Mouse (Mus musculus) C2C12 (cell line): ENCODE measurements around the gene Nop58. TPM values are rescaled to one million over a fixed set of nuclear protein-coding genes. Genes with fewer than 3 reads are reported as not detected.
"Not testable (repeated sequence)": the region's sequence is repeated elsewhere in the genome, so short reads cannot be mapped to it uniquely, and the experiment has no call there.

Source experiments
- H3K27me3 ChIP-seq: one replicate; pipeline ENCODE4 v1.6.1; 2011; ENCODE audit not compliant: control insufficient read depth, insufficient read depth, insufficient read length
- H3K36me3 ChIP-seq: one replicate; pipeline ENCODE4 v1.6.1; 2011; ENCODE audit not compliant: control insufficient read depth, insufficient read depth
- H3K4me3 ChIP-seq: one replicate; pipeline ENCODE4 v1.5.1; 2011; ENCODE audit warnings: mild to moderate bottlenecking, control low read depth; ENCODE audit not compliant: poor library complexity, insufficient read depth, severe bottlenecking
- H3K79me2 ChIP-seq: one replicate; pipeline ENCODE4 v1.6.1; 2011; ENCODE audit not compliant: control insufficient read depth, insufficient read depth
- H3K79me3 ChIP-seq: one replicate; pipeline ENCODE4 v1.6.1; 2011; ENCODE audit warnings: low read depth, control low read depth
- H3ac ChIP-seq: one replicate; pipeline ENCODE3; 2011; ENCODE audit warnings: low read depth; ENCODE audit not compliant: control insufficient read depth, insufficient read length
- CEBPB ChIP-seq: IDR thresholded peaks from one replicate; pipeline ENCODE4 v1.6.1; 2011; ENCODE audit warnings: low read depth, mild to moderate bottlenecking, control low read depth, moderate library complexity
- CTCF ChIP-seq: IDR thresholded peaks from one replicate; pipeline ENCODE4 v1.5.1; 2011; ENCODE audit not compliant: control insufficient read depth, insufficient read depth, insufficient read length
- FOSL1 ChIP-seq: IDR thresholded peaks from one replicate; pipeline ENCODE4 v1.8.0; 2011; ENCODE audit warnings: mild to moderate bottlenecking, low read length; ENCODE audit not compliant: poor library complexity, insufficient read depth, severe bottlenecking
- MAX ChIP-seq: IDR thresholded peaks from one replicate; pipeline ENCODE4 v1.6.1; 2011; ENCODE audit warnings: mild to moderate bottlenecking, control low read depth
- MYOD1 ChIP-seq: IDR thresholded peaks from one replicate; pipeline ENCODE4 v1.6.1; 2011; ENCODE audit warnings: low read depth; ENCODE audit not compliant: control insufficient read depth, insufficient read length
- MYOG ChIP-seq: IDR thresholded peaks from one replicate; pipeline ENCODE4 v1.6.1; 2011; ENCODE audit not compliant: control insufficient read depth, insufficient read length; ENCODE audit errors: extremely low read depth
- USF1 ChIP-seq: IDR thresholded peaks from one replicate; pipeline ENCODE4 v1.6.1; 2011; ENCODE audit warnings: low read depth, mild to moderate bottlenecking, control low read depth, moderate library complexity
- polyA plus RNA-seq: library from polyadenylated mRNA; unstranded; fragments of >200 nt; fragmentation: generic; extraction: Trizol; gene quantifications from one replicate; pipeline ENCODE4 v1.2.1, GENCODE M21; 2012; ENCODE audit warnings: missing spikeins

Gene Nop58
- polyA plus RNA-seq, 1 experiment = 88.7 TPM

DNA sequence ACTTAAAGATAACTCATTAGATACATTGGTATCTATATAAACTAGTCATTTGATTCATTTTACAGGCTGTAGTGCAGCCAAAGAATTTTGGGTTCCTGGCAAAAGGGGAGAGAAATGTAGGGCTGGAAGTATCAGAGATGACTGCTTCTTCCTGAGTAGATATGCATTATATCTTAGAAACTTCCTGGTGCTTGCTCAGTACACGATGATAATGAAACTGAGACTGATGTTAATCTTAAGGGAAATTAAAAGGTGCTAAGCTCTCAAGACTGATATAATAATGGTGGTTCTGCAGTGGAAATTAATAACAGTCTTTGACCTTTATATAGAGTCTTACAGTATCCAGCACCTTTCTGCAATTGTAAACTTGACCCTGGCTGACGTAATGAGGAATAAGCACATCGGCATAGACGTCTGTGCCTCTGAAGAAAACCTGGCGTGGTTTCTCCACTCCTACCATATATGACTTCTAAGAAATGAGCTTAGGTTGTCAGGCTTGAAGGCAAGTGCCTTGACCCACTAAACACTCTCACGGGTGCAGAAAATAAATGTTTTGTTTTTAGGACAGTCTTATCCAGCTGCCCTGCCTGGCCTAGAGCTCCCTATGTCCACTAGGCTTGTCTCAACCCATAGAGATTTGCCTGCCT, 54.1 kb downstream of the Nop58 start:
- TF ChIP-seq CEBPB (no peak), FOSL1 (no peak), MYOD1 (no peak), MAX (no peak), CTCF (no peak), MYOG (no peak), USF1 (no peak)
- no peaks in the 10 kb centered on the region for H3K79me3 ChIP-seq
- H3K36me3 ChIP-seq = no peaks in the 10 kb centered on the region
- no peak overlapping the region for H3K4me3 ChIP-seq
- H3K27me3 ChIP-seq = no peaks in the 10 kb centered on the region
- no peaks in the 10 kb centered on the region for H3K79me2 ChIP-seq
- no peak overlapping the region for H3ac ChIP-seq

DNA sequence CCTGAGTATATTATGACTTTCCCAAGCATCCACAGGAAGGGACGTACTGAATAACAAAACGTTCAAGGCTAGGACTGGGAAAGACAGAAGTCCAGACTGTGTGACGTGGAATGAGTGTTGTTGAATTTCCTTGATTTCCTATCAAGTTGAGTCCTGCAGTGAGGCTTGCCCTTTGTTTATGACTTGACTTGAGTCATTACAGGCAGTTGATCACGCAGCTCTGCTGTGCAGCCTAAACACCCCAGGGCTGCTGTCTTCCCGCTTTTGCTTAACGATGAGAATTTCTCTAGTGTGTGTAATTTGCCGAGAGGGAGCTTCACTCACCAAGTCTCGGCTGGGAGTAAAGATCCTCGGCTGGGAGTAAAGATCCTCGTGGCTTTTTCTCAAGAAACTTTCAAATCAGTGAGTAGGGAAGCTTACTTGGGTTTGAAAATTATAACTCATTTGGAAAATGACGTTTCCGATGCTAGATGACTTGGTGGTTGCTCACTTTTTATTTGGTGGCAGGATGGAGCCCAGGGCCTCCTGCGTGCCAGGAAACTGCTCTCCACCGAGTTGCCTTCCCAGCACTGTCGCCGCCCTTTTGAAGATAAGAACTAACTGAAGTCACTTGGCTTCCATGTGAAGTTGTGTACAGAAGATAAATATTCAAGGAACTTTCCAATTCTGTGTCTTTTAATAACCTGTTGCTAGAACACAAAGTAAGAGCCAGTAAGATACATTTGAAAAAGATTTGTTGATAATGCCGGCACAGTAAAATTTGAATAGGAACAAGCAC, 55.0 kb downstream of the Nop58 start:
- H3K79me3 ChIP-seq = no peaks in the 10 kb centered on the region
- no peaks in the 10 kb centered on the region for H3K27me3 ChIP-seq
- no peak overlapping the region for H3ac ChIP-seq
- H3K36me3 ChIP-seq = no peaks in the 10 kb centered on the region
- no peak overlapping the region for H3K4me3 ChIP-seq
- TF ChIP-seq MAX (no peak), CTCF (no peak), USF1 (no peak), MYOD1 (no peak), CEBPB (no peak), MYOG (no peak), FOSL1 (no peak)
- H3K79me2 ChIP-seq = no peaks in the 10 kb centered on the region

DNA sequence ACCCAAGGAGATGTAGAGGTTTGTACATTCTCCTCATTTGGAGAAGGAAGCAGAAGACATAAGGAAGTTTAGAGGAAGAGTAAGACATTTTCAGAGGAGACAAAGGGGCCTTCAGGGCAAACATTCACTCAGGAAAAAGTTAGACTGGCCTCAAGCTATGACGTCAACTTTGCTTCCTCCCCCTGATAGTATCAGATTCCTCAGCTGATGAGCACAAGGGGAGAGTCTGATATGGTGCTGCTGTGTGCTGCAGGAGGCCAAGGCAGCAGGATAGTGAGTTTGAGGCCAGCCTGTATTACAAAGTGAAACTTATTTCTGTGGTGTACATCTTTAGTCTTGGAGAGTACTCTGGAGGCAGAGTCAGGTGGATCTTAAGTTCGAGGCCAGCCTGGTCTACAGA, 64.3 kb downstream of the Nop58 start:
- Histone ChIP-seq H3K27me3 (no peaks in the 10 kb centered on the region), H3K79me2 (no peaks in the 10 kb centered on the region), H3K36me3 (no peaks in the 10 kb centered on the region), H3ac (no peak overlapping the region), H3K4me3 (no peak overlapping the region), H3K79me3 (no peaks in the 10 kb centered on the region)
- TF ChIP-seq MAX (no peak), CEBPB (no peak), MYOG (no peak), FOSL1 (no peak), MYOD1 (no peak), CTCF (no peak), USF1 (no peak)

DNA sequence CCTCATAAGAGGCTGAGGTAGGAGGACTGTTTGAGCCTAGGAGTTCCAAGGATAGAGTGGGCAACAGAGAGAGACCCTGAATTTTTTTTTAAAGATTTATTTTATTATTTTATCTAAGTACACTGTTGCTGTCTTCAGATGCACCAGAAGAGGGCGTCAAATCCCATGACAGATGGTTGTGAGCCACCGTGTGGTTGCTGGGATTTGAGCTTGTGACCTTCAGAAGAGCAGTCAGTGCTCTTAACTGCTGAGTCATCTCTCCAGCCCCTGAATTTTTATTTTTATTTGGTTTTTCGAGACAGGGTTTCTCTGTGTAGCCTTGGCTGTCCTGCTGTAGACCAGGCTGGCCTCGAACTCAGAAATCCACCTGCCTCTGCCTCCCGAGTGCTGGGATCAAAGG, 65.0 kb downstream of the Nop58 start:
- H3K36me3 ChIP-seq, H3ac ChIP-seq, H3K79me3 ChIP-seq, H3K4me3 ChIP-seq, H3K27me3 ChIP-seq, H3K79me2 ChIP-seq: not testable (repeated sequence)

DNA sequence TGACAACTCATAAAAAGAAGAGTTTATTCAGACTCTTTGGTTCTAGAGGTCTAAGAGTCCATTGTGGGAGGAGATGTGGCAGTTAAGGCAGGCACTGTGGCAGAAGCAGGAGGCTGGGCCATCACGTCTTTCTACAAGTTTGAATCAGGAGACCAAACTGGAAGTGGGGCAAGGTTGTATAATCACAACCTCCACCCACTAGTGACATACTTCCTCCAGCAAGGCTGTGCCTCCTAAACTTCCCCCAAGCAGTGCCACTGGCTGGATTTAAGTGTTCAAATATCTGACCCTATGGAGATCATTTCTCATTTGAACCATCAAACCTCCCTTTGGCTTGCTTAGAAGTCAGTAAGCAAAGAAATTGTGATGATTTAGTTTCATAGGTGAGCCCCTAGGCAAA, 70.5 kb downstream of the Nop58 start:
- H3K27me3 ChIP-seq = no peaks in the 10 kb centered on the region
- H3K36me3 ChIP-seq = no peaks in the 10 kb centered on the region
- no peak overlapping the region for H3K4me3 ChIP-seq
- H3K79me3 ChIP-seq = no peaks in the 10 kb centered on the region
- H3K79me2 ChIP-seq = no peaks in the 10 kb centered on the region
- TF ChIP-seq CEBPB = no peak
- TF ChIP-seq MYOD1 = no peak
- TF ChIP-seq MAX = no peak
- no peak for TF ChIP-seq USF1
- no peak for TF ChIP-seq FOSL1
- TF ChIP-seq CTCF = no peak
- no peak for TF ChIP-seq MYOG
- no peak overlapping the region for H3ac ChIP-seq

DNA sequence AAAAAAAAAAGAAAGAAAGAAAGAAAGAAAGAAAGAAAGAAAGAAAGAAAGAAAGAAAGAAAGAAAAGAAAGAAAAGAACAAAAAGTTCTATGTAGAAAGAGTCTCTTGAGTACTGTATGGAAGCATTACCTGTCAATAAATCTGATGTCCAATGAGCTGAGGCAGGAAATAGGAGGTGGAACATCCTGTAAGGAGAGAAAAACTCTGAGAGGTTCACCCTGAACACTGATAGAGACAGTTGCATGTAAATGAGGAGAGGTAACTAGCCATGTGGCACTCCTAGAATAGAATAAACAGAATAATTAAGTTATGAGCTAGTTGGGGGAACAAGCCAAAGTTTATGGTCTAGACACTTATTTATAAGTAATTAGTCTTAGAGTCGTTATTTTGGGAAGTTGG, 73.6 kb downstream of the Nop58 start:
- H3K36me3 ChIP-seq = no peaks in the 10 kb centered on the region
- no peaks in the 10 kb centered on the region for H3K79me2 ChIP-seq
- no peaks in the 10 kb centered on the region for H3K27me3 ChIP-seq

More for the DNA sequence above, 73.6 kb downstream of the Nop58 start:
- no peak overlapping the region for H3ac ChIP-seq
- H3K4me3 ChIP-seq = no peak overlapping the region
- no peaks in the 10 kb centered on the region for H3K79me3 ChIP-seq
- no peak for TF ChIP-seq MYOD1
- TF ChIP-seq CEBPB = no peak
- TF ChIP-seq MYOG = no peak
- no peak for TF ChIP-seq FOSL1
- TF ChIP-seq USF1 = no peak
